In genomic region chr11:96916044-96916884, GRCm38 (mm10) we compare ENCODE assay signal across 7 mouse cellular contexts. TPM values are rescaled to one million over a fixed set of nuclear protein-coding genes. Genes with fewer than 3 reads are reported as not detected.
DNase-seq lines count a peak whose midpoint lies in the region; ATAC-seq lines count a peak whose summit lies in the region.

Gene Cdk5rap3, minus strand, starts transcription at chr11:96916496.

- H3K4me1 ChIP-seq in embryonic facial prominence, embryonic 12.5 days: peaks cover 11% of the 10 kb centered on the region
- H3K4me1 ChIP-seq in limb, embryonic 11.5 days (ENCODE audit: control insufficient read depth, insufficient read depth, low read length): peaks cover 3% of the 10 kb centered on the region; the same call in 1 of the 2 replicates
- peaks cover 5% of the 10 kb centered on the region for H3K4me1 ChIP-seq in midbrain, embryonic 14.5 days (ENCODE audit: control insufficient read depth, insufficient read depth, low read length)

- H3K9me3 ChIP-seq in embryonic facial prominence, embryonic 12.5 days: no peaks in the 10 kb centered on the region
- no peaks in the 10 kb centered on the region for H3K9me3 ChIP-seq in limb, embryonic 11.5 days (ENCODE audit: control insufficient read depth, low read length)
- H3K9me3 ChIP-seq in midbrain, embryonic 14.5 days (ENCODE audit: control insufficient read depth, low read length): no peaks in the 10 kb centered on the region

- WGBS in embryonic facial prominence, embryonic 12.5 days: under 1% methylated on average over 55 of the region's 55 CpGs
- under 1% methylated on average over 55 of the region's 55 CpGs for WGBS in limb, embryonic 11.5 days
- under 1% methylated on average over 55 of the region's 55 CpGs for WGBS in midbrain, embryonic 14.5 days

- peak within 1 kb of the TSS; percentile 23; the same call in 1 of the 2 replicates for H3K27ac ChIP-seq in embryonic facial prominence, embryonic 12.5 days
- H3K27ac ChIP-seq in limb, embryonic 11.5 days (replicated peaks; ENCODE audit: low read depth, low read length): no peak within 1 kb of the TSS
- H3K27ac ChIP-seq in midbrain, embryonic 14.5 days (replicated peaks; ENCODE audit: low read depth, low read length): peak within 1 kb of the TSS; percentile 76

- peak within 1 kb of the TSS; percentile 93 for H3K4me2 ChIP-seq in embryonic facial prominence, embryonic 12.5 days (replicated peaks)
- peak within 1 kb of the TSS; percentile 74 for H3K4me2 ChIP-seq in limb, embryonic 11.5 days (ENCODE audit: low read depth, severe bottlenecking)
- peak within 1 kb of the TSS; percentile 96 for H3K4me2 ChIP-seq in midbrain, embryonic 14.5 days (ENCODE audit: low read length)

- peaks cover 14% of the 10 kb centered on the region for H3K36me3 ChIP-seq in embryonic facial prominence, embryonic 12.5 days
- H3K36me3 ChIP-seq in limb, embryonic 11.5 days (ENCODE audit: control insufficient read depth, insufficient read depth, low read length): no peaks in the 10 kb centered on the region; the same call in 1 of the 2 replicates
- peaks cover 12% of the 10 kb centered on the region for H3K36me3 ChIP-seq in midbrain, embryonic 14.5 days (ENCODE audit: control insufficient read depth, insufficient read depth, low read length)

- peak; percentile 99 for DNase-seq in adrenal gland, postnatal 25 days
- DNase-seq in heart, adult 11 months: peak; percentile 100
- DNase-seq in kidney, adult 18-20 months: peak; percentile 100
- DNase-seq in limb, embryonic 11.5 days (ENCODE audit: low spot score): peak; percentile 100
- DNase-seq in midbrain, embryonic 14.5 days: peak; percentile 100
- DNase-seq in spleen, adult 18-20 months: peak; percentile 99 to 100

- H3K9ac ChIP-seq in embryonic facial prominence, embryonic 12.5 days: peak within 1 kb of the TSS; percentile 78
- peak within 1 kb of the TSS; percentile 76 for H3K9ac ChIP-seq in limb, embryonic 11.5 days (ENCODE audit: low read length)
- peak within 1 kb of the TSS; percentile 72 for H3K9ac ChIP-seq in midbrain, embryonic 14.5 days (replicated peaks; ENCODE audit: low read length)

- peak; percentile 94 for ATAC-seq in embryonic facial prominence, embryonic 12.5 days (ENCODE audit: insufficient number of reproducible peaks, insufficient read depth, low FRiP score, low TSS enrichment)
- peak; percentile 96 for ATAC-seq in limb, embryonic 11.5 days (ENCODE audit: insufficient number of reproducible peaks, low FRiP score, low TSS enrichment, low read depth)
- peak; percentile 96 for ATAC-seq in midbrain, embryonic 14.5 days (ENCODE audit: low FRiP score, low TSS enrichment)

- H3K4me3 ChIP-seq in embryonic facial prominence, embryonic 12.5 days: peak within 1 kb of the TSS; percentile 84
- peak within 1 kb of the TSS; percentile 78 for H3K4me3 ChIP-seq in limb, embryonic 11.5 days (ENCODE audit: low read depth, low read length)
- H3K4me3 ChIP-seq in midbrain, embryonic 14.5 days (replicated peaks; ENCODE audit: low read depth, low read length): peak within 1 kb of the TSS; percentile 81

- H3K27me3 ChIP-seq in embryonic facial prominence, embryonic 12.5 days: 0 out of 2 replicates have a peak, but pooled peaks cover 5% of the 10 kb centered on the region
- H3K27me3 ChIP-seq in limb, embryonic 11.5 days (ENCODE audit: control insufficient read depth, insufficient read depth, low read length): no peaks in the 10 kb centered on the region
- H3K27me3 ChIP-seq in midbrain, embryonic 14.5 days (ENCODE audit: control insufficient read depth, insufficient read depth, low read length): no peaks in the 10 kb centered on the region

RNA-seq across cellular contexts. Expression of gene Cdk5rap3, which starts in this region (rescaled TPM):
- 50.1 and 62.8 TPM in 2 replicates for total RNA-seq in adrenal gland, postnatal 25 days (2021)
- polyA plus RNA-seq in embryonic facial prominence, embryonic 12.5 days (2016; fragmentation: Nextera tagmentation; extraction: Ambion mirVana): 88.2 and 96.5 TPM in 2 replicates
- 72.5 and 77.0 TPM in 2 replicates for polyA plus RNA-seq in limb, embryonic 11.5 days (2014; fragmentation: Nextera tagmentation; extraction: Ambion mirVana)
- 85.2 and 90.2 TPM in 2 replicates for polyA plus RNA-seq in midbrain, embryonic 14.5 days (2014; fragmentation: Nextera tagmentation; extraction: Ambion mirVana)
